Mouse (Mus musculus) hindbrain, embryonic 10.5 days (tissue): ENCODE data around the gene Cds2. TPM values are rescaled to one million over a fixed set of nuclear protein-coding genes. Genes with fewer than 3 reads are reported as not detected.
"Not testable (repeated sequence)": the region's sequence is repeated elsewhere in the genome, so short reads cannot be mapped to it uniquely, and the experiment has no call there.

Source experiments
- DNase-seq: peaks from one replicate; pipeline ENCODE4 v3.0.0-alpha.2; 2017; ENCODE audit warnings: low spot score
- H3K27ac ChIP-seq: fragments of 300-500 bp; sonication (generic); 2 replicates; pipeline ENCODE4 v1.5.1; 2016; ENCODE audit warnings: mild to moderate bottlenecking, moderate library complexity
- H3K27me3 ChIP-seq: fragments of 300-500 bp; sonication (generic); 2 replicates; pipeline ENCODE4 v1.6.1; 2016; ENCODE audit warnings: mild to moderate bottlenecking; ENCODE audit not compliant: poor library complexity, insufficient read depth, severe bottlenecking
- H3K36me3 ChIP-seq: fragments of 300-500 bp; sonication (generic); 2 replicates; pipeline ENCODE4 v1.6.1; 2016; ENCODE audit warnings: mild to moderate bottlenecking, moderate library complexity
- H3K4me1 ChIP-seq: fragments of 300-500 bp; sonication (generic); replicated peaks from 2 replicates; pipeline ENCODE4 v1.6.1; 2016; ENCODE audit warnings: mild to moderate bottlenecking
- H3K4me3 ChIP-seq: fragments of 300-500 bp; sonication (generic); 2 replicates; pipeline ENCODE4 v1.5.1; 2016; ENCODE audit warnings: mild to moderate bottlenecking, moderate library complexity
- H3K9me3 ChIP-seq: fragments of 300-500 bp; sonication (generic); 2 replicates; pipeline ENCODE4 v1.6.1; 2016; ENCODE audit warnings: mild to moderate bottlenecking, moderate library complexity
- WGBS: fragments of 180-500 bp; shearing (Covaris S2); methylation state at CpG from one replicate; pipeline ENCODE4 v1.1.7; 2016; 5-methylcytosine and 5-hydroxymethylcytosine counted together
- polyA plus RNA-seq: library from polyadenylated mRNA; unstranded; fragments of >200 nt; fragmentation: Nextera tagmentation; extraction: Ambion mirVana; gene quantifications from 2 replicates; pipeline ENCODE4 v1.2.1, GENCODE M21; 2016

Cds2 gene
- polyA plus RNA-seq, 1 experiment from 2014 or later: 31.3 TPM

DNA sequence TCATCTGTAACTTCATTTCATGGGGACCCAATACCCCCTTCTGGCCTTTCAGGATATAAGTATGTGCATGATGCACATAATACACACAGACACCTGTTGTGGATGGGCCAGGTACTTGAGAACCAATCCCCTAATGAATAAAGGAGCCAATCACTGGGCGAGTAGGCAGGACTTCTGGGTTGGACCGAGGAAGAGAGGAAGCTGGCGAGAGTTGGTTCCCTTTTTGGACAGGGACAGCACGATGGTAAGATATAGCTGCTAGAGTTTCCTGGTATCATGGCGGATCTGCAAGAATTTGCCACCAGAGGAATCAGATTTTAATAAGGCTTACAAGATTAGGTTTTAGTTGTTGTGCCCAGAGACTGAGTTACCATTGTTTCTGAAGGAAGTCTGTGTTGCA is 22.8 kb downstream of the Cds2 start:
- WGBS: 92% methylated on average over 5 of the region's 5 CpGs
- not testable (repeated sequence) for H3K4me3 ChIP-seq, H3K27ac ChIP-seq, H3K9me3 ChIP-seq, DNase-seq, H3K27me3 ChIP-seq
- Histone ChIP-seq H3K4me1 (peaks cover 37% of the 10 kb centered on the region), H3K36me3 (peaks cover 12% of the 10 kb centered on the region)

DNA sequence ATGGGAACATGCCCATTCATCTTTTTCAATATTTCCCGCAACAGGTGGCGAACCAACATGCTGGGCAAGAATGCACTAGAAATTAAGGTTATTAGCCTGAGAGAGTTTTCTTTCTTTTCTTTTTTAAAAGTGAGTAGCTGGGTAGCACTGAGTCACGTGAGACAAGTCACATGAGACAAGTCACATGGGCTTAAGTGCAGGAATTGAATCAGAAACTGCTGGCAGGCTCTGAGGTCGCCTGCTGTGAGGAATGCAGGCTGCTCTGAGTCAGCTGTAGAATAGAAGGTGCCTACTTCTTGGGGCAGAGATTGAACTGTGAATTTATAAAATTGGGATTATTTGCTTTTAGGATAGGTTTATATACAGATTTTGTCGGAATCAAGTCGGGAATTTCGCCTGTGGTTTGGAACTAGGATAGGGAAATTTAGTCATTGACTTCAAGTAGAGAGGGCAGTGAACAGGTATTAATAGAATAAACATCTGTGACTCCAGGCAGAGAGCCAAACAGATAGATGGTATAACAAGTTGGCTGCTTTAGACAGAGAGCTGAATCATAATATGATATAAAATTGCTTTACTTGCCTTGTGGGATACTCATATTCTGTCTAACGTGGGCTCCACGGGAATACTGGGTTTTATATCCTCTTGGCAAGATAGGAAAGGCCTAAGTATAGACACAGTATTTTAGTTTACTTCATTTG is 23.6 kb downstream of the Cds2 start:
- DNase-seq: no peak
- H3K27ac ChIP-seq: no peak overlapping the region
- 0 out of 2 replicates have a peak, but pooled peaks cover 3% of the 10 kb centered on the region for H3K9me3 ChIP-seq
- no peak overlapping the region for H3K4me3 ChIP-seq
- H3K4me1 ChIP-seq: peaks cover 42% of the 10 kb centered on the region
- H3K36me3 ChIP-seq: peaks cover 10% of the 10 kb centered on the region; the same call in 1 of the 2 replicates
- 89% methylated on average over 9 of the region's 9 CpGs for WGBS
- no peaks in the 10 kb centered on the region for H3K27me3 ChIP-seq

DNA sequence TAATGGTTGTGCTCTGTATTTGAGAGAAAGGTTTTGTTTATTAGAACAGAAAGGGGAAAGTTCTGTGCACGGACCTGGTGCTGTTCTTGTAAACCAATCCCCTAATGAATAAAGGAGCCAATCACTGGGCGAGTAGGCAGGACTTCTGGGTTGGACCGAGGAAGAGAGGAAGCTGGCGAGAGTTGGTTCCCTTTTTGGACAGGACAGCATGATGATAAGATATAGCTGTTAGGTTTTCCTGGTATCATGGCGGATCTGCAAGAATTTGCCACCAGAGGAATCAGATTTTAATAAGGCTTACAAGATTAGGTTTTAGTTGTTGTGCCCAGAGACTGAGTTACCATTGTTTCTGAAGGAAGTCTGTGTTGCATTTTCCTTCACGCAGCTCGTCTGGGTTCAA is 26.3 kb downstream of the Cds2 start:
- H3K4me3 ChIP-seq, H3K9me3 ChIP-seq, H3K27ac ChIP-seq, DNase-seq, H3K27me3 ChIP-seq: not testable (repeated sequence)
- WGBS: 79% methylated on average over 5 of the region's 7 CpGs
- Histone ChIP-seq H3K4me1 (peaks cover 28% of the 10 kb centered on the region), H3K36me3 (peaks cover 19% of the 10 kb centered on the region)

DNA sequence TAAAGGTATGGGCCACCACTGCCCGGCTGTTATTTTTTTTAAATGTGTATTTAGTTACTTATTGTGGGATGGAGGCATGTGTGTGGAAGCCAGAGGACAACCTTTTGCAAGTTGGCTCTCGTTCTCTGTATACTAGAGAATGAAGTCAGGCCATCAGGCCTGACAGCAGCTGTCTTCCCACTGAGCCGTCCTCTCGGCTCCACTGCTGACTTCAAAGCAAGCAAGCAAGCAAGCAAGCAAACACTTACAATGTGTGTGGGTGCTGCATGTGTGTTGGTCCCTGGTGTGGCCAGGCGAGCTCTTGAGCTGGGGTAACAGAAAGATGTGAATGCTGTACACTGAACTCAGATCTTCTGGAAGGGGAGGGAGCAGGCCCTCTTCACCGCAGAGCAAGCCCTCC is 27.9 kb downstream of the Cds2 start:
- H3K4me1 ChIP-seq: peaks cover 21% of the 10 kb centered on the region
- peaks cover 25% of the 10 kb centered on the region for H3K36me3 ChIP-seq
- no peak for DNase-seq
- 0 out of 2 replicates have a peak, but pooled peaks cover 3% of the 10 kb centered on the region for H3K9me3 ChIP-seq
- H3K4me3 ChIP-seq: no peak overlapping the region
- peak overlapping the region; percentile 45; the same call in 1 of the 2 replicates for H3K27ac ChIP-seq
- WGBS: 68% methylated on average over 6 of the region's 6 CpGs
- no peaks in the 10 kb centered on the region for H3K27me3 ChIP-seq

GRCm38 (mm10) chr2:132291265-132291664 is 28.3 kb downstream of the Cds2 start:
- DNase-seq: no peak
- no peak overlapping the region for H3K4me3 ChIP-seq
- peaks cover 29% of the 10 kb centered on the region for H3K36me3 ChIP-seq
- WGBS: 67% methylated on average over 3 of the region's 3 CpGs
- H3K27ac ChIP-seq: peak overlapping the region; percentile 45
- H3K4me1 ChIP-seq: peaks cover 21% of the 10 kb centered on the region
- no peaks in the 10 kb centered on the region for H3K27me3 ChIP-seq
- 0 out of 2 replicates have a peak, but pooled peaks cover 3% of the 10 kb centered on the region for H3K9me3 ChIP-seq

DNA sequence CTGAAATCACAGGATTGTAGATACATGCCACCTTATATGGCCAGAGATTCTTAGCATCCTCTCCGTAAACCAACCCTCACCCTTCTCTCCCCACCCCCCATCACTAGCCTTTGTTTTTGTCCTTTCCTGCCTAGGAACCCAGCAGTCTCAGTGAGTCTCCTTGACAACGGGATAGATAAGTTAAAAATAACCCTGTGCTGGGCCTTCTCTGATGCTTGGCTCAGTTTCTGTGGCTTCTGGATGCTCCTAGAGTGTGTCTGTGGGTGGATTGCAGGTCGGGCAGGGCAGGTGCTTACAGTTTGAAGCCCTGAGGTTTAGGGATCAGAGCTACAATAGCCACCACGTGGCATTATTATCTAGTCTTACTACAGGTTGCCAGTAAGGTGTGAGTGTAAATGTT is 29.1 kb downstream of the Cds2 start:
- no peak overlapping the region for H3K4me3 ChIP-seq
- no peaks in the 10 kb centered on the region for H3K27me3 ChIP-seq
- no peak for DNase-seq
- H3K27ac ChIP-seq: peak overlapping the region; percentile 41; the same call in 1 of the 2 replicates
- peaks cover 21% of the 10 kb centered on the region for H3K4me1 ChIP-seq
- peaks cover 38% of the 10 kb centered on the region for H3K36me3 ChIP-seq
- WGBS: 35% methylated on average over 4 of the region's 4 CpGs
- 0 out of 2 replicates have a peak, but pooled peaks cover 2% of the 10 kb centered on the region for H3K9me3 ChIP-seq

- no peak overlapping the region for H3K4me3 ChIP-seq
- 91% methylated on average over 10 of the region's 10 CpGs for WGBS
- H3K4me1 ChIP-seq: peaks cover 21% of the 10 kb centered on the region
- peaks cover 55% of the 10 kb centered on the region for H3K36me3 ChIP-seq
- H3K27ac ChIP-seq: no peak overlapping the region
- no peak for DNase-seq
- H3K9me3 ChIP-seq: no peaks in the 10 kb centered on the region
- H3K27me3 ChIP-seq: no peaks in the 10 kb centered on the region
Observed at GRCm38 (mm10) chr2:132293694-132294450, 30.9 kb downstream of the Cds2 start.

DNA sequence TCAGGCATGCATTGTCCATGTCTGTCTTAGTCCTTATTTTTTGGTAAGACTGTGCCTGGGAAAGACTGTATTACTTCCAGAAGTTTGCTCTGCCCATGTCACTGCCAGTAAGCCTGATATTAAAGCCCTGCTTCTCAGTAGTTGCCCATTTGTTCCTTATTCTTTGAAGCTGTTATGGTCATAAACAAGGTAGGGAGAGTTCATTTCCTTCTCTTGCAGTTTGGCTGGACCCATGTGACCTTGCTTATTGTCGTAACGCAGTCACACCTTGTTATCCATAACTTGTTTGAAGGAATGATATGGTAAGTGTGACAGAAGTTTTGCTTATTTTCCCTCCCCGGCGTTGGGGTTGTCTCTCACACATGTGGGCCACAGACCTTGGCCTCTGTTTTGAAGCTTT is 35.3 kb downstream of the Cds2 start:
- Histone ChIP-seq H3K36me3 (peaks cover 96% of the 10 kb centered on the region), H3K27ac (no peak overlapping the region), H3K4me3 (no peak overlapping the region), H3K4me1 (no peaks in the 10 kb centered on the region), H3K27me3 (no peaks in the 10 kb centered on the region), H3K9me3 (no peaks in the 10 kb centered on the region)
- 98% methylated on average over 4 of the region's 4 CpGs for WGBS
- no peak for DNase-seq

DNA sequence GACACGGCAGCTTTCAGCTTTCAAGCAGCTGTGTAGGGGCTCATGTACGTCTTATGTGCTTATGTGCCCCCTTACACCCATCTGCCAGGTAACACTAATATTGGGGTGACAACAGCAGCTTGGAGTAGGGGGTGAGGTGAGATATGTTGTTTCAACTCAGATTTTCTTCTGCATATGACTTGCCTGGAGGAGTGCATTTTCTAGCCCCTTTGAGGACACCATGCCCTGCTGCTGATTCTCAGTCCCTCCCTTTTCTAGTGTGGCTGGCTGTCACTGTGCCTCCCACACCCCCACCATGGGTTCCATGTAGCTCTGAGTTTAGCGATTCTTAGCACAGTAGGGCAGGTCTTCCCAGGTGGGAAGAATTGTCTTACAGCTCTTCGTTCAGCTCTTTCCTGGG is 38.5 kb downstream of the Cds2 start:
- H3K4me3 ChIP-seq: no peak overlapping the region
- H3K4me1 ChIP-seq: no peaks in the 10 kb centered on the region; the same call in 1 of the 2 replicates
- no peak for DNase-seq
- H3K36me3 ChIP-seq: peaks cover 97% of the 10 kb centered on the region
- H3K9me3 ChIP-seq: no peaks in the 10 kb centered on the region
- H3K27me3 ChIP-seq: no peaks in the 10 kb centered on the region
- H3K27ac ChIP-seq: no peak overlapping the region
- 91% methylated on average over 4 of the region's 4 CpGs for WGBS

GRCm38 (mm10) chr2:132305165-132305564 is 42.2 kb downstream of the Cds2 start:
- no peak for DNase-seq
- no peaks in the 10 kb centered on the region; the same call in 1 of the 2 replicates for H3K4me1 ChIP-seq
- H3K4me3 ChIP-seq: no peak overlapping the region
- WGBS: 91% methylated on average over 7 of the region's 7 CpGs
- H3K9me3 ChIP-seq: no peaks in the 10 kb centered on the region
- H3K27me3 ChIP-seq: no peaks in the 10 kb centered on the region
- peaks cover 96% of the 10 kb centered on the region for H3K36me3 ChIP-seq
- no peak overlapping the region for H3K27ac ChIP-seq

- WGBS: 58% methylated on average over 4 of the region's 4 CpGs
- Histone ChIP-seq H3K4me3 (no peak overlapping the region), H3K27ac (no peak overlapping the region), H3K9me3 (no peaks in the 10 kb centered on the region), H3K27me3 (no peaks in the 10 kb centered on the region), H3K36me3 (peaks cover 91% of the 10 kb centered on the region), H3K4me1 (no peaks in the 10 kb centered on the region; the same call in 1 of the 2 replicates)
- DNase-seq: peak; percentile 17
Observed at GRCm38 (mm10) chr2:132305988-132306387, 43.0 kb downstream of the Cds2 start.

GRCm38 (mm10) chr2:132307213-132307843 is 44.4 kb downstream of the Cds2 start:
- WGBS: 94% methylated on average over 11 of the region's 11 CpGs
- Histone ChIP-seq H3K27me3 (no peaks in the 10 kb centered on the region), H3K36me3 (peaks cover 81% of the 10 kb centered on the region), H3K4me3 (no peak overlapping the region), H3K27ac (no peak overlapping the region), H3K4me1 (no peaks in the 10 kb centered on the region; the same call in 1 of the 2 replicates), H3K9me3 (no peaks in the 10 kb centered on the region)
- DNase-seq: no peak

- DNase-seq: no peak
- no peaks in the 10 kb centered on the region for H3K9me3 ChIP-seq
- WGBS: 95% methylated on average over 6 of the region's 6 CpGs
- peaks cover 70% of the 10 kb centered on the region for H3K36me3 ChIP-seq
- H3K27ac ChIP-seq: no peak overlapping the region
- H3K4me3 ChIP-seq: no peak overlapping the region
- no peaks in the 10 kb centered on the region for H3K27me3 ChIP-seq
- no peaks in the 10 kb centered on the region; the same call in 1 of the 2 replicates for H3K4me1 ChIP-seq
Observed at GRCm38 (mm10) chr2:132308829-132309228, 45.9 kb downstream of the Cds2 start.
